Mouse (Mus musculus) C2C12 (cell line): ENCODE results near the gene Camk2d. TPM values are rescaled to one million over a fixed set of nuclear protein-coding genes. Genes with fewer than 3 reads are reported as not detected.

Experiments used
- H3K27me3 ChIP-seq: one replicate; pipeline ENCODE4 v1.6.1; 2011; ENCODE audit not compliant: control insufficient read depth, insufficient read depth, insufficient read length
- H3K36me3 ChIP-seq: one replicate; pipeline ENCODE4 v1.6.1; 2011; ENCODE audit not compliant: control insufficient read depth, insufficient read depth
- H3K4me3 ChIP-seq: one replicate; pipeline ENCODE4 v1.5.1; 2011; ENCODE audit warnings: mild to moderate bottlenecking, control low read depth; ENCODE audit not compliant: poor library complexity, insufficient read depth, severe bottlenecking
- H3K79me2 ChIP-seq: one replicate; pipeline ENCODE4 v1.6.1; 2011; ENCODE audit not compliant: control insufficient read depth, insufficient read depth
- H3K79me3 ChIP-seq: one replicate; pipeline ENCODE4 v1.6.1; 2011; ENCODE audit warnings: low read depth, control low read depth
- H3ac ChIP-seq: one replicate; pipeline ENCODE3; 2011; ENCODE audit warnings: low read depth; ENCODE audit not compliant: control insufficient read depth, insufficient read length
- CEBPB ChIP-seq: IDR thresholded peaks from one replicate; pipeline ENCODE4 v1.6.1; 2011; ENCODE audit warnings: low read depth, mild to moderate bottlenecking, control low read depth, moderate library complexity
- CTCF ChIP-seq: IDR thresholded peaks from one replicate; pipeline ENCODE4 v1.5.1; 2011; ENCODE audit not compliant: control insufficient read depth, insufficient read depth, insufficient read length
- FOSL1 ChIP-seq: IDR thresholded peaks from one replicate; pipeline ENCODE4 v1.8.0; 2011; ENCODE audit warnings: mild to moderate bottlenecking, low read length; ENCODE audit not compliant: poor library complexity, insufficient read depth, severe bottlenecking
- MAX ChIP-seq: IDR thresholded peaks from one replicate; pipeline ENCODE4 v1.6.1; 2011; ENCODE audit warnings: mild to moderate bottlenecking, control low read depth
- MYOD1 ChIP-seq: IDR thresholded peaks from one replicate; pipeline ENCODE4 v1.6.1; 2011; ENCODE audit warnings: low read depth; ENCODE audit not compliant: control insufficient read depth, insufficient read length
- MYOG ChIP-seq: IDR thresholded peaks from one replicate; pipeline ENCODE4 v1.6.1; 2011; ENCODE audit not compliant: control insufficient read depth, insufficient read length; ENCODE audit errors: extremely low read depth
- USF1 ChIP-seq: IDR thresholded peaks from one replicate; pipeline ENCODE4 v1.6.1; 2011; ENCODE audit warnings: low read depth, mild to moderate bottlenecking, control low read depth, moderate library complexity
- polyA plus RNA-seq: library from polyadenylated mRNA; unstranded; fragments of >200 nt; fragmentation: generic; extraction: Trizol; gene quantifications from one replicate; pipeline ENCODE4 v1.2.1, GENCODE M21; 2012; ENCODE audit warnings: missing spikeins

Gene Camk2d
- polyA plus RNA-seq, 1 experiment = 23.5 TPM

DNA sequence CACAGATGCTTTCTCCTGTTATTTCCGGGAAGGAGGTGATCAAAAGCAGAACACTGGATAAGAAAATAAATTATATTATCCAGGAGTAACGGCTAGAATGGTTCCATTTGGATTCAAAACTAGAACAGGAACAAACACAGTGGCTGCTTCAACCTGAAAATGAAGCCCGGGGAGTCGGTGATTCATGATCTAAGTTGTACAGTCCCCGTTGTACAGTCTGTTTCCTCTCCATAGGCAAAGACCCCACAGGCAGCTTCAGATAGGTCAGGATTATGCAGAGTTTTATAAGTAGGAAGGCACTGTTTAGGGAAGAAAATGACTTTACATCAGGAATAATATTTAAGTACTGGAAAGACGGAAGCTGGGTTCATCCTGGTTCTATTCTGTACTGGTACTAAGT, 19.2 kb downstream of the Camk2d start:
- Histone ChIP-seq H3K79me2 (peaks cover 97% of the 10 kb centered on the region), H3K36me3 (peaks cover 28% of the 10 kb centered on the region), H3ac (no peak overlapping the region), H3K27me3 (no peaks in the 10 kb centered on the region), H3K79me3 (peaks cover 70% of the 10 kb centered on the region), H3K4me3 (no peak overlapping the region)
- TF ChIP-seq CEBPB (no peak), MAX (no peak), MYOD1 (no peak), CTCF (no peak), MYOG (no peak), USF1 (no peak), FOSL1 (no peak)

GRCm38 (mm10) chr3:126620152-126620551, 24.1 kb downstream of the Camk2d start:
- Histone ChIP-seq H3K36me3 (peaks cover 32% of the 10 kb centered on the region), H3K4me3 (no peak overlapping the region), H3K27me3 (no peaks in the 10 kb centered on the region), H3K79me3 (peaks cover 79% of the 10 kb centered on the region), H3K79me2 (peaks cover 97% of the 10 kb centered on the region), H3ac (no peak overlapping the region)
- TF ChIP-seq MYOG (no peak), USF1 (no peak), CTCF (no peak), FOSL1 (no peak)

GRCm38 (mm10) chr3:126622509-126622908, 26.4 kb downstream of the Camk2d start:
- Histone ChIP-seq H3K27me3 (no peaks in the 10 kb centered on the region), H3K36me3 (peaks cover 25% of the 10 kb centered on the region), H3K4me3 (no peak overlapping the region), H3K79me2 (peaks cover 96% of the 10 kb centered on the region), H3K79me3 (peaks cover 72% of the 10 kb centered on the region), H3ac (no peak overlapping the region)
- TF ChIP-seq MYOD1 = no peak
- TF ChIP-seq CTCF = no peak
- no peak for TF ChIP-seq CEBPB
- TF ChIP-seq FOSL1 = no peak
- no peak for TF ChIP-seq MAX
- no peak for TF ChIP-seq USF1
- no peak for TF ChIP-seq MYOG

- TF ChIP-seq MYOG (no peak), MYOD1 (no peak), FOSL1 (no peak), CTCF (no peak), MAX (no peak), CEBPB (no peak)
Measured at GRCm38 (mm10) chr3:126624994-126625763, 29.1 kb downstream of the Camk2d start.

DNA sequence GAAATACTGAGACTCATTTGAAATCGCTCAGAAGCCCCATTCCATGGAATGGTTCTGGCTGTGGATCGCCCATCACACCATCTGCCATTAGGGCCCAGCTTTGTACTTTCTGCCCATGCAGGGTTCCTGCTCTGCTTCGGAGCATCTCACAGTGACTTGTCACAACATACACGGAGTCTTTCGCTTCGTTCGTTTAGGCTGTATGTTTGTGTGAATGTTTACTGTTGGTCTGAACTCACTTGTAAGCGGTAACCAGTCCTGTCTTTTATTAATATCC, 29.6 kb downstream of the Camk2d start:
- Histone ChIP-seq H3ac (no peak overlapping the region), H3K36me3 (peaks cover 12% of the 10 kb centered on the region), H3K27me3 (no peaks in the 10 kb centered on the region), H3K79me3 (peaks cover 76% of the 10 kb centered on the region), H3K79me2 (peaks cover 98% of the 10 kb centered on the region), H3K4me3 (no peak overlapping the region)
- TF ChIP-seq CEBPB = no peak
- no peak for TF ChIP-seq MAX
- no peak for TF ChIP-seq MYOD1
- TF ChIP-seq USF1 = no peak
- no peak for TF ChIP-seq CTCF
- no peak for TF ChIP-seq FOSL1
- no peak for TF ChIP-seq MYOG

More at GRCm38 (mm10) chr3:126624994-126625763, 29.1 kb downstream of the Camk2d start:
- Histone ChIP-seq H3K79me3 (peaks cover 79% of the 10 kb centered on the region), H3K4me3 (no peak overlapping the region), H3ac (no peak overlapping the region), H3K36me3 (peaks cover 18% of the 10 kb centered on the region), H3K79me2 (peaks cover 98% of the 10 kb centered on the region), H3K27me3 (no peaks in the 10 kb centered on the region)

GRCm38 (mm10) chr3:126627968-126628367, 31.9 kb downstream of the Camk2d start:
- Histone ChIP-seq H3K79me3 (peaks cover 71% of the 10 kb centered on the region), H3K79me2 (peaks cover 97% of the 10 kb centered on the region), H3K27me3 (no peaks in the 10 kb centered on the region), H3ac (no peak overlapping the region), H3K4me3 (no peak overlapping the region), H3K36me3 (peaks cover 6% of the 10 kb centered on the region)
- no peak for TF ChIP-seq MAX
- no peak for TF ChIP-seq USF1
- TF ChIP-seq CTCF = no peak
- no peak for TF ChIP-seq FOSL1
- no peak for TF ChIP-seq CEBPB
- TF ChIP-seq MYOG = no peak
- TF ChIP-seq MYOD1 = no peak
